15 mouse cellular contexts compared by ENCODE assay signal in the genomic region with DNA sequence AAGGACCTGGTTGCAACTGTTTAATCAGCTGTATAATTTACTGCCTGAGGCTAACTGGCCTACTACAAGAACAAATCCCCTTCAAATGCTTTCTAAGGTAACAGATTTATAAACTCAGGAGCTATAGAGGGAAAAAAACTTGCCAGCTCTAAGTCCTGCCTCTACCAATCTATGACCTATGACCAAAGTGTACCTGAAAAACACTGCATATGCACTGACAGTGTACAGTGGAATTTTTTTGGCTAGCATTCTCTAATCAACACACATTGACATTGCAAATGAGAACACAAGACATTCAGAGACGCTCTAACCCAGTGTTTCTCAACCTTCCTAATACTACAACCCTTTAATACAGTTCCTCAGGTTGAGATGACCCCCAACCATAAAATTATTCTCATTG.
"Had no signal": no experiment of that assay in that cellular context is flagged by ENCODE, and none has a peak within 500 bp of the region (broad histone marks: within the 10 kb centered on the region; RNA-seq: fewer than 3 reads in every experiment).

No protein-coding gene starts in this region.

- DNase-seq: retina, postnatal 1 day; right cerebral cortex, adult 18-20 months; right cerebral cortex, postnatal 14 days; right cerebral cortex, postnatal 25 days; right cerebral cortex, postnatal 4 days; spleen, adult 18-20 months; thymus, adult 18-20 months; thymus, adult 2 months; thymus, postnatal 14 days; thymus, postnatal 25 days; thymus, postnatal 36 days; thymus, postnatal 4 days had no signal

- H3K4me1 ChIP-seq: stomach, embryonic 15.5 days had no signal

- H3K4me3 ChIP-seq: neural tube, embryonic 15.5 days; stomach, embryonic 15.5 days had no signal

- H3K27ac ChIP-seq: neural tube, embryonic 15.5 days; stomach, embryonic 15.5 days; stomach, postnatal 0 days had no signal

- H3K4me2 ChIP-seq: neural tube, embryonic 15.5 days; stomach, embryonic 15.5 days had no signal

- H3K9me3 ChIP-seq: neural tube, embryonic 15.5 days; stomach, embryonic 15.5 days had no signal

- H3K27me3 ChIP-seq: neural tube, embryonic 15.5 days; stomach, embryonic 15.5 days had no signal

- H3K9ac ChIP-seq: neural tube, embryonic 15.5 days; stomach, embryonic 15.5 days had no signal

- H3K36me3 ChIP-seq: neural tube, embryonic 15.5 days; stomach, embryonic 15.5 days had no signal
